Mouse (Mus musculus): ENCODE data around the gene Lbp. TPM values are rescaled to one million over a fixed set of nuclear protein-coding genes. Genes with fewer than 3 reads are reported as not detected.

Lbp gene
- polyA plus RNA-seq, 1 experiment from 2014 or later: 10.1 TPM

GRCm38 (mm10) chr2:158346467-158346866, 40.2 kb downstream of the Lbp start:
- no peaks in the 10 kb centered on the region for H3K36me3 ChIP-seq (ENCODE audit: control insufficient read depth, insufficient read depth, low read length)
- 62% methylated on average over 6 of the region's 6 CpGs for WGBS (ENCODE audit: insufficient replicate concordance)
- no peak overlapping the region for H3K27ac ChIP-seq (ENCODE audit: low read depth, low read length)
- no peak overlapping the region for H3K4me3 ChIP-seq (ENCODE audit: low read depth, low read length)
- H3K9me3 ChIP-seq (replicated peaks; ENCODE audit: control insufficient read depth, low read length): no peaks in the 10 kb centered on the region
- no peak overlapping the region for H3K4me2 ChIP-seq
- no peak overlapping the region for H3K9ac ChIP-seq (ENCODE audit: low read depth, low read length)
- ATAC-seq (replicated peaks; ENCODE audit: insufficient number of reproducible peaks, low FRiP score, low TSS enrichment): no peak
- H3K27me3 ChIP-seq (ENCODE audit: control insufficient read depth, insufficient read depth, low read length): no peaks in the 10 kb centered on the region
- H3K4me1 ChIP-seq (ENCODE audit: control insufficient read depth, insufficient read depth, low read length): no peaks in the 10 kb centered on the region

GRCm38 (mm10) chr2:158347868-158348267, 41.6 kb downstream of the Lbp start:
- Histone ChIP-seq H3K4me1 (ENCODE audit: control insufficient read depth, insufficient read depth, low read length) (no peaks in the 10 kb centered on the region), H3K36me3 (ENCODE audit: control insufficient read depth, insufficient read depth, low read length) (no peaks in the 10 kb centered on the region), H3K27me3 (ENCODE audit: control insufficient read depth, insufficient read depth, low read length) (no peaks in the 10 kb centered on the region), H3K4me3 (ENCODE audit: low read depth, low read length) (no peak overlapping the region), H3K9ac (ENCODE audit: low read depth, low read length) (no peak overlapping the region), H3K9me3 (replicated peaks; ENCODE audit: control insufficient read depth, low read length) (no peaks in the 10 kb centered on the region), H3K27ac (ENCODE audit: low read depth, low read length) (no peak overlapping the region), H3K4me2 (no peak overlapping the region)
- 5% methylated on average over 6 of the region's 6 CpGs for WGBS (ENCODE audit: insufficient replicate concordance)
- ATAC-seq (replicated peaks; ENCODE audit: insufficient number of reproducible peaks, low FRiP score, low TSS enrichment): no peak

DNA sequence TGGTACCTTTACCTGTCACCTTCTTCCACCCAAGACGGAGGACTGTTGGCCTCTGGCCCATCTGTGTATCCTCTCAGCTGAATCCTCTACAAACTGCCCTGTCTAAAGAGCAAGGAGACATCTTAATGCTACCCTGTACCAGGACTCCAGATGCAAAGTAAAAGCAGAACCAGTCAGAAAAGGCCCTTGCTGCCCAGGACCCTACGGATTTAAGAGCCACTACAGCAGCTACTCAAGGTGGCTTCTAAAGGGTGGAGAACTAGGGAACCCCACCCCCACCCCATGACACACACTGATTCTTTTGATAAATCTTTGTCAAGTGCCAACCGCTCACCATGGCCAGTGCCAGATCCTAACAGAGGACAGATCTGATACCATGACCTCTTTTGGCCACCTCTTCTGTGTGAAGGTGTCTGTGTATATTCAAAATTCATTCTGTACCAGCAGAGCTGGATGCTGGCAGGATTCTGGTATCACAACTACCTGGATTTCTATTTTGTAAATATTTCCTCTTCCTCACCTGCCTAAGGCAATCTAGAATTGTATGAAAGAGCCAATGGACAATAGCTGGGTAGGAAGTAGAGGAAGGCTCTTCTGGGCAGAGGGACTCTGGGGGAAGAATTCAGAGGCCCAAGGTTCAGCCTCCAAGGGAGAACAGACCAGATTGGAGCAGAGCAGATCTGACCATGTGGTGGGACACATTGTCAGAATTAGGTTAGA, 46.7 kb downstream of the Lbp start:
- Histone ChIP-seq H3K4me3 (ENCODE audit: low read depth, low read length) (no peak overlapping the region), H3K27me3 (ENCODE audit: control insufficient read depth, insufficient read depth, low read length) (no peaks in the 10 kb centered on the region), H3K4me1 (ENCODE audit: control insufficient read depth, insufficient read depth, low read length) (no peaks in the 10 kb centered on the region), H3K27ac (ENCODE audit: low read depth, low read length) (no peak overlapping the region), H3K9me3 (replicated peaks; ENCODE audit: control insufficient read depth, low read length) (no peaks in the 10 kb centered on the region), H3K9ac (ENCODE audit: low read depth, low read length) (no peak overlapping the region), H3K36me3 (ENCODE audit: control insufficient read depth, insufficient read depth, low read length) (peaks cover 30% of the 10 kb centered on the region), H3K4me2 (no peak overlapping the region)
- 72% methylated on average over 3 of the region's 3 CpGs for WGBS (ENCODE audit: insufficient replicate concordance)
- no peak for ATAC-seq (replicated peaks; ENCODE audit: insufficient number of reproducible peaks, low FRiP score, low TSS enrichment)

DNA sequence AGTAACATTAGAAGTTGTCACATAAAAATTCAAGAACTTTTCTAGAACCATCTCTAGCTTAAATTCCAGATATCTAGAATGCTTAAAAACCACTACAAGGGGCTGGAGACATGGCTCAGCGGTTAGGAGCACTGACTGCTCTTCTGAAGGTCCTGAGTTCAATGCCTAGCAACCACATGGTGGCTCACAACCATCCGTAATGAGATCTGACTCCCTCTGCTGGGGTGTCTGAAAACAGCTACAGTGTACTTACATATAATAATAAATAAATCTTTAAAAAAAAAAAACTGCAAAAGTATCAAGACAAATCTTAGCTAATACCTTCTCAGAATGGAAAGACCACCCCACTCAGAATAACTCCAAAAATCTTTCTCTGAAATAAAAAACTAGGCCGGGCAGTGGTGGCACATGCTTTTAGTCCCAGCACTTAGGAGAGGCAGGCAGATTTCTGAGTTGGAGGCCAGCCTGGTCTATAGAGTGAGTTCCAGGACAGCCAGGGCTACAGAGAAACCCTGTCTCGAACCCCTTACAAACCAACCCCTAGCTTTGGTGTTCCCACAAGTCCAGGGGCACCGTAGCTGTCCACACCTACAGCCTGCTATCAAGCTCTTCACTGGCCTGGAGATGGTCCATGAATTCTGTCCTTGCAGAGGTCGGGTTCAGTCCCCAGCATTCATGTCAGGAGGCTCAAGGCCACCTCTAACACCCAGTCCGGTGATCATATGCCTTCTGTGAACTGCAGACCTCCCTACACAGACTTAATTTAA, 48.2 kb downstream of the Lbp start:
- 77% methylated on average over 7 of the region's 7 CpGs for WGBS (ENCODE audit: insufficient replicate concordance)
- Histone ChIP-seq H3K4me1 (ENCODE audit: control insufficient read depth, insufficient read depth, low read length) (peaks cover 4% of the 10 kb centered on the region), H3K36me3 (ENCODE audit: control insufficient read depth, insufficient read depth, low read length) (peaks cover 44% of the 10 kb centered on the region), H3K4me2 (no peak overlapping the region), H3K27ac (ENCODE audit: low read depth, low read length) (no peak overlapping the region), H3K9me3 (replicated peaks; ENCODE audit: control insufficient read depth, low read length) (no peaks in the 10 kb centered on the region), H3K4me3 (ENCODE audit: low read depth, low read length) (no peak overlapping the region), H3K9ac (ENCODE audit: low read depth, low read length) (no peak overlapping the region), H3K27me3 (ENCODE audit: control insufficient read depth, insufficient read depth, low read length) (no peaks in the 10 kb centered on the region)
- ATAC-seq (replicated peaks; ENCODE audit: insufficient number of reproducible peaks, low FRiP score, low TSS enrichment): no peak

GRCm38 (mm10) chr2:158355238-158355637, 48.9 kb downstream of the Lbp start:
- Histone ChIP-seq H3K9me3 (replicated peaks; ENCODE audit: control insufficient read depth, low read length) (no peaks in the 10 kb centered on the region), H3K27ac (ENCODE audit: low read depth, low read length) (no peak overlapping the region), H3K27me3 (ENCODE audit: control insufficient read depth, insufficient read depth, low read length) (no peaks in the 10 kb centered on the region), H3K9ac (ENCODE audit: low read depth, low read length) (no peak overlapping the region), H3K4me3 (ENCODE audit: low read depth, low read length) (no peak overlapping the region), H3K36me3 (ENCODE audit: control insufficient read depth, insufficient read depth, low read length) (peaks cover 46% of the 10 kb centered on the region), H3K4me2 (no peak overlapping the region), H3K4me1 (ENCODE audit: control insufficient read depth, insufficient read depth, low read length) (peaks cover 11% of the 10 kb centered on the region)
- ATAC-seq (replicated peaks; ENCODE audit: insufficient number of reproducible peaks, low FRiP score, low TSS enrichment): no peak
- 82% methylated on average over 2 of the region's 2 CpGs for WGBS (ENCODE audit: insufficient replicate concordance)

- Histone ChIP-seq H3K27ac (ENCODE audit: low read depth, low read length) (no peak overlapping the region), H3K9ac (ENCODE audit: low read depth, low read length) (no peak overlapping the region), H3K4me1 (ENCODE audit: control insufficient read depth, insufficient read depth, low read length) (peaks cover 15% of the 10 kb centered on the region), H3K4me3 (ENCODE audit: low read depth, low read length) (no peak overlapping the region), H3K4me2 (no peak overlapping the region), H3K36me3 (ENCODE audit: control insufficient read depth, insufficient read depth, low read length) (peaks cover 46% of the 10 kb centered on the region), H3K9me3 (replicated peaks; ENCODE audit: control insufficient read depth, low read length) (no peaks in the 10 kb centered on the region), H3K27me3 (ENCODE audit: control insufficient read depth, insufficient read depth, low read length) (no peaks in the 10 kb centered on the region)
- WGBS (ENCODE audit: insufficient replicate concordance): 90% methylated on average over 5 of the region's 5 CpGs
- ATAC-seq (replicated peaks; ENCODE audit: insufficient number of reproducible peaks, low FRiP score, low TSS enrichment): no peak
These were observed 49.8 kb downstream of the Lbp start for GRCm38 (mm10) chr2:158356121-158356520.

- WGBS (ENCODE audit: insufficient replicate concordance): 75% methylated on average over 12 of the region's 12 CpGs
- Histone ChIP-seq H3K36me3 (ENCODE audit: control insufficient read depth, insufficient read depth, low read length) (peaks cover 42% of the 10 kb centered on the region), H3K4me2 (peak overlapping the region; percentile 87), H3K4me1 (ENCODE audit: control insufficient read depth, insufficient read depth, low read length) (peaks cover 15% of the 10 kb centered on the region), H3K9ac (ENCODE audit: low read depth, low read length) (peak overlapping the region; percentile 88), H3K4me3 (ENCODE audit: low read depth, low read length) (peak overlapping the region; percentile 70), H3K27ac (ENCODE audit: low read depth, low read length) (no peak overlapping the region), H3K27me3 (ENCODE audit: control insufficient read depth, insufficient read depth, low read length) (no peaks in the 10 kb centered on the region), H3K9me3 (replicated peaks; ENCODE audit: control insufficient read depth, low read length) (no peaks in the 10 kb centered on the region)
- no peak for ATAC-seq (replicated peaks; ENCODE audit: insufficient number of reproducible peaks, low FRiP score, low TSS enrichment)
These were observed 53.7 kb downstream of the Lbp start for GRCm38 (mm10) chr2:158359757-158360620.

GRCm38 (mm10) chr2:158360873-158361677, 54.8 kb downstream of the Lbp start:
- Histone ChIP-seq H3K9me3 (replicated peaks; ENCODE audit: control insufficient read depth, low read length) (no peaks in the 10 kb centered on the region), H3K27me3 (ENCODE audit: control insufficient read depth, insufficient read depth, low read length) (no peaks in the 10 kb centered on the region), H3K4me3 (ENCODE audit: low read depth, low read length) (peak overlapping the region; percentile 70), H3K36me3 (ENCODE audit: control insufficient read depth, insufficient read depth, low read length) (peaks cover 32% of the 10 kb centered on the region), H3K4me2 (peak overlapping the region; percentile 87), H3K9ac (ENCODE audit: low read depth, low read length) (peak overlapping the region; percentile 88), H3K4me1 (ENCODE audit: control insufficient read depth, insufficient read depth, low read length) (peaks cover 15% of the 10 kb centered on the region), H3K27ac (ENCODE audit: low read depth, low read length) (peak overlapping the region; percentile 78)
- WGBS (ENCODE audit: insufficient replicate concordance): under 1% methylated on average over 41 of the region's 41 CpGs
- ATAC-seq (replicated peaks; ENCODE audit: insufficient number of reproducible peaks, low FRiP score, low TSS enrichment): peak; percentile 81
